Mouse (Mus musculus) neural tube, postnatal 0 days (tissue): ENCODE results near the gene Tbc1d4. TPM values are rescaled to one million over a fixed set of nuclear protein-coding genes. Genes with fewer than 3 reads are reported as not detected.

Source experiments
- polyA plus RNA-seq: library from polyadenylated mRNA; unstranded; fragments of >200 nt; fragmentation: Nextera tagmentation; extraction: Ambion mirVana; gene quantifications from 2 replicates; pipeline ENCODE4 v1.2.1, GENCODE M21; 2015

Gene Tbc1d4
- polyA plus RNA-seq = 7.6 and 8.5 TPM in 2 replicates

DNA sequence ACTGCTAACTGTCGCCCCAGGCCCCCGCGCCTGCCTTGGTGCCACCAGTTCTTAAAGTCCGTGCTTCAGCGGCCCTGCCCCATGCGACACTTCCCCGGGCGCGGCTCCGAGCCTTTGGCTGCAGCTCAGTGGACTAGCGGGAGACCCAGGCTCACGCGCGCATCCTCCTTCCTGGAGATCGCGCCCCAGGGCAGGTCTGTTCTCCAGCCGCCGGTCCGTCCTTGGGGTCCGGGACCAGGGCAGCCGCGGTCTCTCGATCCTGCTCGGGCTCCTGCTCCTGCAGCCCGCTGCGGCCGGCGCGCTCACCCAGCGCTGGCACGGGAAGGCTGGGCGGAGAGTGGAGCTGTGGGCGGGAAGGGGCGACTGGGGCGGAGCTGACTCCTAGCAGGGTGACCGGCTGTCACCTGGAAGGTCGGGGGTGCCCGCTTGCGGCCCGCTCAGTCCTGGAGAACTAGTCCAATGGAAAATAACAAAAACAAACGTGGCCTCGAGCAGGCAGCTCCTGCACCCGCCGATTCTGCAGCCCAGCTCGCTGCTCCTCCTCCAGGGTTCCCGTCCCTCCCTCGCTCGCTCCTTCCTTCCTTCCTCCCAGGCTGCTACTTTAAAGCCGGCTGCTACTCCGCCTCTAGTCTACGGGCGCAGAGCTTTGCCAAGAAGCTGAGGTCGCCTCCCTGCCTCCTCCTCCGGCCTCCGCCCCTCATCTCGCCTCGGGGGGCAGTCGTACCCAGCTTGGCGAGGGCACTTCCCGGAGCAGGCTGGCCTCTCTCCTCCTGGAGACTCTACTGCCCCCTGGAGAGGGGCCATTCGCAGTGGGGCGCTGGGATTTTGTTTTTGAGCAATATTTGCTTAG is at the start of gene Tbc1d4:
Gene Tbc1d4 (minus strand): TSS at position 673 of the 850 bp plus-strand sequence.

DNA sequence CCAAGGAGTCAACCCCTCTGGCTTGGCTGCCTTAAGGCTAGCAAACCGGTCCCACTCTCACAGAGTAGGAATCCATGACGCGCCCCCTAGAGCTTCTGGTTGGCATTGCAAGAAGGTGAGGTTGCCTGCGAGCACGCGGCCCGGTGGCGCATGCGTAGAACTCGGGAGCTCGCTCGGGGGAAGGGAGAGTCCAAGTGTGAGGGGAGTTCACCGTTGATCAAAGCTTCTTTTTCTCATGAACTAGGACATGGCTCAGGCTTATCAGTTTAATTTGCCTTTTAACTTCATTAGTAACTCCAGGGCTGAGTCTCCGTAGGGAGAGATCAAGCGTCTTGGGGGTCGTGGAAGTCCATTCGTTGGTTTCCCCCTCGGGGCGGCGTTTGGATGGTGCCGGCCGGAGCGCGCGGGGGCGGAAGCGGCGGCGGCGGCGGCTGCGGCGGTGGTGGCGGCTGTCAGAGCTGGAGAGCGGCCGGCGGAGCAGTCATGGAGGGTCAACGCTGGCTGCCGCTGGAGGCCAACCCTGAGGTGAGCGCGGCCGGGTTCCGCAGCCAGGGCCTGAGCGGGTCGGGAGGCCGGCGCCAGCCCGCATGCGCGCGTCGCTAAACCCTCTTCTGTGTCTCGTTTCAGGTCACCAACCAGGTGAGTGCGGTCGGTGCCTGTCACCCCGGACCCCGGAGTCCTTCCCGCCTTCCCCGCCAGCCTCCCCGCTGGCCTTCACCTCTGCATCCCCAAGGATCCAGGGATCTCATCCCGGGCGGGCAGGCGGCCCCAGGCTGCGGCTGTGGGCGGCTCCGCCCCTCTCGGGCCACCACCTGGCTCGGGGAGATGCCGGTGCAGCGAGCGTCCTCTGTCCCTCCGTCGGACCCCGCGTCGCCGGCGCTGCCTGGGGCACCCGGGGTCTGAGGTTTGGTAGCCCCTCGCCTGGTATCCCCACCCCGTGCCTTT is 44.9 kb upstream of the Tbc1d4 start, which contains the start of gene Uchl3:
Gene Uchl3 (plus strand): TSS at position 387 of the 945 bp plus-strand sequence.

DNA sequence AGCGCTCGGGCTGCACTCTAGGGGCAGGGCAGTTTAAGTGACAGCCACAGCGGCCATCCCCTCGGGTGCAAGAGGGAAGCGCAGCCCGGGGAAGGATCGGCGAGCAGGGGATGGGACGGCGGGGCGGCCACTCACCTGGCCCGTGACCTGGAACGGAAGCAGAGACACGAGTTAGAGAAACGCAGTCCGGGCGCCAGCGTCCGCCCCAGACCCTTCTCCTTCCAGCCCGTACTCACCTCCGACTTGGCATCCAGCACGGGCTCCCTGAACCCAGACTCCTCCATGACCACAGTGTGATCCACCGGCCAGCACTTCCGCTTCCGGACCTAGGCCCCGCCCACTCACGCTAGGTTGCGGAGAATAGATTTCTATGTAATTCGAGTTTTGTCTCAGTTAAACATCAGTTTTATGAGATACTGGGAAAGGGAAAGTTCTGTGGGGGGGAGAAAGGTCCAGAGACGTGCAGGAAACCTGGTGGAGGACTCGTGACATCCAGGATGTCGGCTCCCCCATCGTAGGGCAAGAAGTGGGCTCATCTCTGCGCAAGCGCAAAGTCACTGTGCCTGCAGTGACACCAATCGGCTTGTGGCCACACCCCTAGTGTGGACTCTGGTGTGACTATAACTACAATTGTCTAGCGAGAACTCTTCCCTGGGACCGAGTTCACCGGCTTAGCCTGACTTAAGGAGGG is 31.3 kb upstream of the Tbc1d4 start, which contains the start of gene Commd6:
Gene Commd6 (minus strand): TSS at position 534 of the 691 bp plus-strand sequence.

Other genes with a start within 250 kb of the Tbc1d4 start
- 93.3 and 108 TPM in 2 replicates for gene Commd6, start 31.5 kb upstream of the Tbc1d4 start, polyA plus RNA-seq
- gene Uchl3, start 44.8 kb upstream of the Tbc1d4 start, polyA plus RNA-seq = 220 and 225 TPM in 2 replicates
- gene Gm9922, start 120.6 kb upstream of the Tbc1d4 start, polyA plus RNA-seq = 0.83 and 0.84 TPM in 2 replicates
- gene Lmo7, start 120.8 kb upstream of the Tbc1d4 start, polyA plus RNA-seq = 1.6 and 1.8 TPM in 2 replicates